ENCODE assay signal across 26 mouse cellular contexts in the genomic region with DNA sequence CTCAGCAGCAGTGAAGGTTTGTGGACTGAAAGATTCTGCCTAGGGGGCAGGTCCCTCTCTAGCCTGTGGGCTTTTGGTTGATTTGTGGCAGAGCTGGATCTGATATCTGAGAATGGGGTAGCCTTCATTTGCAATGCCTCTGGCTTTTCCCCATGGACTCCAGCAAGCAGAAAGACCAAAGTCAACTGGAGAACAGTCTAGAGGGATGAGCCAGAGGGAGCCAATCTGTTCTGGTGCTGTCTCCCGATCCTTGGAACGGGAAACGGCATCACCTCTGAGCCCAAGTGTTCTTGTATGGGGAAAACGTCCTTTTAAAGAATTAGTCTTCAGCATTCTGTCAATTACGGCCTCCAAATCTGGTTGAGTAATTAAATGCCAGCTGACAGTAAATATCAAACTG.
DNase-seq lines count a peak whose midpoint lies in the region; ATAC-seq lines count a peak whose summit lies in the region.
"Had no signal": no experiment of that assay in that cellular context is flagged by ENCODE, and none has a peak within 500 bp of the region (broad histone marks: within the 10 kb centered on the region; RNA-seq: fewer than 3 reads in every experiment).

No protein-coding gene starts in this region.

- 61% methylated on average over 5 of the region's 5 CpGs for WGBS in forebrain, embryonic 15.5 days
- 64% methylated on average over 5 of the region's 5 CpGs for WGBS in forebrain, embryonic 14.5 days
- WGBS in hindbrain, embryonic 15.5 days, result 54% methylated on average over 5 of the region's 5 CpGs
- WGBS in hindbrain, embryonic 11.5 days, result 86% methylated on average over 5 of the region's 5 CpGs
- WGBS in neural tube, embryonic 13.5 days, result 52% methylated on average over 5 of the region's 5 CpGs

- peak; percentile 51 to 53 for DNase-seq in cerebellum, postnatal 10 days
- no peak for DNase-seq in cerebellum, adult 11 months
- DNase-seq in forebrain, embryonic 14.5 days (ENCODE audit: low spot score), result no peak
- DNase-seq in hindbrain, embryonic 11.5 days (ENCODE audit: low spot score), result no peak
- DNase-seq in neural tube, embryonic 10.5 days (ENCODE audit: extremely low spot score, low spot score), result no peak
- DNase-seq: adrenal gland, adult 8-10 months; adrenal gland, postnatal 25 days; embryo, embryonic 11 days; gastrocnemius, postnatal 25 days; heart, adult 18-20 months; heart, postnatal 10 days; heart, postnatal 36 days; kidney, adult 18-20 months had no signal

- H3K4me1 ChIP-seq in forebrain, embryonic 15.5 days, result peaks cover 7% of the 10 kb centered on the region; the same call in 1 of the 2 replicates
- H3K4me1 ChIP-seq in forebrain, embryonic 14.5 days (ENCODE audit: control insufficient read depth, insufficient read depth, low read length), result peaks cover 4% of the 10 kb centered on the region; the same call in 1 of the 2 replicates
- peaks cover 12% of the 10 kb centered on the region for H3K4me1 ChIP-seq in hindbrain, embryonic 15.5 days (replicated peaks)
- no peaks in the 10 kb centered on the region for H3K4me1 ChIP-seq in hindbrain, embryonic 11.5 days (replicated peaks; ENCODE audit: control insufficient read depth, insufficient read depth, low read length)
- H3K4me1 ChIP-seq in neural tube, embryonic 13.5 days (replicated peaks), result peaks cover 12% of the 10 kb centered on the region
- H3K4me1 ChIP-seq: embryonic facial prominence, embryonic 10.5 days; embryonic facial prominence, embryonic 13.5 days; heart, embryonic 15.5 days had no signal

- H3K4me2 ChIP-seq in forebrain, embryonic 15.5 days (replicated peaks), result no peak overlapping the region
- H3K4me2 ChIP-seq in forebrain, embryonic 14.5 days (ENCODE audit: low read length), result no peak overlapping the region
- H3K4me2 ChIP-seq in hindbrain, embryonic 15.5 days, result no peak overlapping the region
- no peak overlapping the region for H3K4me2 ChIP-seq in hindbrain, embryonic 11.5 days (replicated peaks; ENCODE audit: low read depth, low read length)
- H3K4me2 ChIP-seq in neural tube, embryonic 13.5 days, result no peak overlapping the region
- H3K4me2 ChIP-seq: embryonic facial prominence, embryonic 13.5 days; heart, embryonic 12.5 days; heart, embryonic 15.5 days; hindbrain, embryonic 14.5 days had no signal

- no peak overlapping the region for H3K9ac ChIP-seq in forebrain, embryonic 15.5 days (replicated peaks)
- no peak overlapping the region for H3K9ac ChIP-seq in forebrain, embryonic 14.5 days (ENCODE audit: low read length)
- H3K9ac ChIP-seq in hindbrain, embryonic 15.5 days, result no peak overlapping the region
- H3K9ac ChIP-seq in hindbrain, embryonic 11.5 days (ENCODE audit: low read depth, low read length), result no peak overlapping the region
- no peak overlapping the region for H3K9ac ChIP-seq in neural tube, embryonic 13.5 days
- H3K9ac ChIP-seq: embryonic facial prominence, embryonic 13.5 days; heart, embryonic 12.5 days; heart, embryonic 15.5 days; hindbrain, embryonic 14.5 days had no signal

- H3K27me3 ChIP-seq in forebrain, embryonic 15.5 days, result no peaks in the 10 kb centered on the region
- no peaks in the 10 kb centered on the region for H3K27me3 ChIP-seq in forebrain, embryonic 14.5 days (replicated peaks; ENCODE audit: control insufficient read depth, insufficient read depth, low read length)
- no peaks in the 10 kb centered on the region for H3K27me3 ChIP-seq in hindbrain, embryonic 15.5 days
- no peaks in the 10 kb centered on the region for H3K27me3 ChIP-seq in hindbrain, embryonic 11.5 days (ENCODE audit: control insufficient read depth, insufficient read depth, low read length)
- H3K27me3 ChIP-seq in neural tube, embryonic 13.5 days, result no peaks in the 10 kb centered on the region
- H3K27me3 ChIP-seq: embryonic facial prominence, embryonic 13.5 days; heart, embryonic 12.5 days; heart, embryonic 15.5 days had no signal

- H3K4me3 ChIP-seq in forebrain, embryonic 15.5 days, result no peak overlapping the region
- no peak overlapping the region for H3K4me3 ChIP-seq in forebrain, embryonic 14.5 days (ENCODE audit: low read depth, low read length)
- H3K4me3 ChIP-seq in hindbrain, embryonic 15.5 days, result no peak overlapping the region
- no peak overlapping the region for H3K4me3 ChIP-seq in hindbrain, embryonic 11.5 days (ENCODE audit: low read depth, low read length)
- H3K4me3 ChIP-seq in neural tube, embryonic 13.5 days, result no peak overlapping the region
- H3K4me3 ChIP-seq: embryonic facial prominence, embryonic 10.5 days; embryonic facial prominence, embryonic 13.5 days; erythroblast, embryonic 14.5 days; heart, embryonic 12.5 days; heart, embryonic 15.5 days; hindbrain, embryonic 10.5 days had no signal

- no peaks in the 10 kb centered on the region for H3K36me3 ChIP-seq in forebrain, embryonic 15.5 days
- H3K36me3 ChIP-seq in forebrain, embryonic 14.5 days (ENCODE audit: control insufficient read depth, insufficient read depth, low read length), result no peaks in the 10 kb centered on the region
- H3K36me3 ChIP-seq in hindbrain, embryonic 15.5 days, result no peaks in the 10 kb centered on the region
- H3K36me3 ChIP-seq in hindbrain, embryonic 11.5 days (ENCODE audit: control insufficient read depth, insufficient read depth, low read length), result no peaks in the 10 kb centered on the region
- H3K36me3 ChIP-seq in neural tube, embryonic 13.5 days, result no peaks in the 10 kb centered on the region
- H3K36me3 ChIP-seq: embryonic facial prominence, embryonic 10.5 days; embryonic facial prominence, embryonic 13.5 days; heart, embryonic 12.5 days; heart, embryonic 15.5 days; hindbrain, embryonic 10.5 days had no signal

- H3K27ac ChIP-seq in forebrain, embryonic 15.5 days (replicated peaks), result peak overlapping the region; percentile 43
- no peak overlapping the region for H3K27ac ChIP-seq in forebrain, embryonic 14.5 days (ENCODE audit: low read depth, low read length)
- peak overlapping the region; percentile 15; the same call in 1 of the 2 replicates for H3K27ac ChIP-seq in hindbrain, embryonic 15.5 days (replicated peaks)
- no peak overlapping the region for H3K27ac ChIP-seq in hindbrain, embryonic 11.5 days (ENCODE audit: low read depth, low read length)
- H3K27ac ChIP-seq in neural tube, embryonic 13.5 days (replicated peaks), result no peak overlapping the region
- H3K27ac ChIP-seq: embryonic facial prominence, embryonic 10.5 days; embryonic facial prominence, embryonic 13.5 days; heart, embryonic 15.5 days; hindbrain, embryonic 10.5 days; hindbrain, embryonic 14.5 days had no signal

- no peak for ATAC-seq in forebrain, embryonic 15.5 days (replicated peaks)
- no peak for ATAC-seq in forebrain, embryonic 14.5 days
- ATAC-seq in hindbrain, embryonic 15.5 days (ENCODE audit: low FRiP score, low read depth), result no peak
- ATAC-seq in hindbrain, embryonic 11.5 days (ENCODE audit: low FRiP score), result no peak
- peak; percentile 8; the same call in 1 of the 2 replicates for ATAC-seq in neural tube, embryonic 13.5 days (ENCODE audit: low read depth)
- ATAC-seq: activated CD4-positive, CD25-positive, alpha-beta regulatory T cell, adult 4 months; inflammation-experienced regulatory T-cells, adult 6 months; intestine, embryonic 16.5 days had no signal

- H3K9me3 ChIP-seq in forebrain, embryonic 15.5 days, result no peaks in the 10 kb centered on the region
- H3K9me3 ChIP-seq in forebrain, embryonic 14.5 days (replicated peaks; ENCODE audit: control insufficient read depth, low read length), result no peaks in the 10 kb centered on the region
- no peaks in the 10 kb centered on the region for H3K9me3 ChIP-seq in hindbrain, embryonic 15.5 days
- H3K9me3 ChIP-seq in hindbrain, embryonic 11.5 days (ENCODE audit: control insufficient read depth, low read length), result no peaks in the 10 kb centered on the region
- H3K9me3 ChIP-seq in neural tube, embryonic 13.5 days, result no peaks in the 10 kb centered on the region
- H3K9me3 ChIP-seq: embryonic facial prominence, embryonic 10.5 days; embryonic facial prominence, embryonic 13.5 days; heart, embryonic 15.5 days; hindbrain, embryonic 10.5 days had no signal

Comparison
In these comparisons a context has a peak if more than half of its experiments do, and no peak if none do; other contexts are left out.
1. DNase-seq: peak in cerebellum, postnatal 10 days (2 of 2); none in cerebellum, adult 11 months (single experiment), forebrain, embryonic 14.5 days (single experiment), hindbrain, embryonic 11.5 days (single experiment) and neural tube, embryonic 10.5 days (single experiment).
2. H3K27ac ChIP-seq: peak in forebrain, embryonic 15.5 days (single experiment) and hindbrain, embryonic 15.5 days (single experiment); none in forebrain, embryonic 14.5 days (single experiment), hindbrain, embryonic 11.5 days (single experiment) and neural tube, embryonic 13.5 days (single experiment).